Mouse (Mus musculus): ENCODE data around the gene Apol6.

DNA sequence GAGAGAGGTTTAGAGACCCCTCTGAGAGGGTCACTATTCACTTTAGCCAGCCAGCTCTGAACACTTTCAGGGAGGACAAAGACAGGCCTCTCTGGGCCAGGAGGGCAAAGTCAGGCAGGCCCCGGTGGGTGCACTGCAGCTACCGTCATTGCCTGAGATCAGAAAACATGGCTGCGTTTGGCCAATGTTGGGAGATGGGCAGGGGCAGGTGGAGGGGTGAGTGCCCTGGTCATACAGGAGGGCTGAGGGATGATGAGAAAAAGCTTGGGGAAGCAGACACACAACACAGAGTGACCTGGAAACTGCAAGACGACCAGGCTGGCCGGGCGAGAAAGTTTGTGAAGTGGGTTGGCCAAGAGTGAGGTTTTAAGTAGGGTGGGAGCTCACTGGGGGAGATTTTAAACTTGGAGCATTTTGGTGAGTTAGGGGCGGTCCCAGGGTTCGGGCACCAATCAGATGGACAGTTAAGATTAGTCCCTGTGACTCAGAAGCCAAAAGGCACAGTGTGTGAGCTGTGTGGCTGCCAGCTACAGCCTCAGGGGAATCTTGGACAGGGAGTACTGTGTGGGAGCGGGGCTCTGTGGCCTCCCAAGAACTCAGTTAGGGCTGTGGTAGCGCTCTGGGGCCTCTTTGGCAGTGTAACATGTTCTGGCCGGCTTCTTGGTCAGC, 8.1 kb upstream of the Apol6 start:
- TF ChIP-seq CTCF (conservative IDR thresholded peaks at IDR 0.05 in 1 of 2, IDR thresholded peaks at IDR 0.05 in 1 of 2; ENCODE audit: low read depth in 2 of 2, low read length in 2 of 2) (no peak), TBP (conservative IDR thresholded peaks at IDR 0.05; ENCODE audit: low read depth, low read length) (no peak), UBTF (IDR thresholded peaks at IDR 0.05; ENCODE audit: low read depth, low read length) (no peak), EP300 (IDR thresholded peaks at IDR 0.05; ENCODE audit: low read length) (no peak), MYC (IDR thresholded peaks at IDR 0.05; ENCODE audit: low read depth, low read length) (no peak), POLR2A (IDR thresholded peaks at IDR 0.05; ENCODE audit: low read depth, low read length) (no peak), CHD2 (IDR thresholded peaks at IDR 0.05; ENCODE audit: low read length) (no peak), ZC3H11A (IDR thresholded peaks at IDR 0.05; ENCODE audit: low read depth, low read length) (no peak), HCFC1 (IDR thresholded peaks at IDR 0.05; ENCODE audit: low read depth, low read length) (no peak), ELF1 (IDR thresholded peaks at IDR 0.05; ENCODE audit: low read depth, low read length) (no peak), KAT2A (IDR thresholded peaks at IDR 0.05; ENCODE audit: insufficient replicate concordance, low read length) (no peak)

All from CH12.LX (cell line).